Mouse (Mus musculus) right cerebral cortex, postnatal 25 days (tissue): Measurements from ENCODE around the gene Rilpl1.

Experiments
- DNase-seq: peaks from one replicate; pipeline ENCODE4 v3.0.0; 2022

Rilpl1 gene

GRCm38 (mm10) chr5:124450051-124450450, 81.1 kb downstream of the Rilpl1 start:
- no peak for DNase-seq

DNA sequence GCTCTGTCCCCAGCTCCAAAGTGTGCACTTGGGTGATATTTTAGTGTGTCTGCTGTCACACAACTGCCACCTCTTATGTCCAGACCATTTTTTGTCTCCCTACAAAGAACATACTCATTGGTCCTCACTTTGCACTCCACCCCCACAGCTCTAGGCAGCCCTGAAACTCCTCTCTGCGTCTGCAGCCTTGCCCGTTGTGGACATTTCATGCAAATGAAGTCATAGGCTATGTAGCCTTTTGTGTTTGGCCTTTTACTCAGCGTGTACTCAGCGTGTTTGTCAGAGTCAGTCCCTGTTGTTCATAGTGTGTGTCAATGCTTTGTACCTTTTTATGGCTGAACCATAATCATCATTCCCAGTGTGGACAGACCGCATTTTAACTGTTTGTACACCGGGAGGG, 81.7 kb downstream of the Rilpl1 start:
- no peak for DNase-seq

- DNase-seq = no peak
These were observed 84.8 kb downstream of the Rilpl1 start for GRCm38 (mm10) chr5:124446301-124446881.

- no peak for DNase-seq
These were observed 85.4 kb downstream of the Rilpl1 start for GRCm38 (mm10) chr5:124445621-124446293.

GRCm38 (mm10) chr5:124444661-124445561, 86.3 kb downstream of the Rilpl1 start:
- DNase-seq = peak; percentile 83

- DNase-seq = no peak
These were observed 87.0 kb downstream of the Rilpl1 start for GRCm38 (mm10) chr5:124444208-124444607.
